Mouse (Mus musculus): ENCODE results near the gene S1pr4.

DNA sequence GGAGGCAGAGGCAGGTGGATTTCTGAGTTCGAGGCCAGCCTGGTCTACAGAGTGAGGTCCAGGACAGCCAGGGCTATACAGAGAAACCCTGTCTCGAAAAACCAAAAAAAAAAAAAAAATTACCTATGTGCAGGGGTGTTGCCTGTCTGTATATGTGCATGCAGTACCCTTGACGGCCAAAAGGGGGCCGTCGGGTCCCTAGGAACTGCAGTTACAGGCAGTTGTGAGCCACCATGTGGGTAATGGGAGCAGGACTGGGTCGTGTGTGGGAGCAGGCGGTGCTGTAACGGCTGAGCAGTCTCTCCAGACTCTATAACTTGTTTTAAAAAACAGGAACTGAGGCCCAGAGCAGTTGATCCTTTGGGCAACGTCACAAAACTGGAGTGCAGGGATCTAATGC lies 15.9 kb downstream of the S1pr4 start:
- peak; percentile 48; the same call in 1 of the 2 replicates for TF ChIP-seq CTCF (IDR thresholded peaks at IDR 0.05; ENCODE audit: extremely low read depth, insufficient read length, insufficient replicate concordance, low read depth, low read length)
- TF ChIP-seq POLR2A (IDR thresholded peaks at IDR 0.05; ENCODE audit: low read depth, low read length) = no peak
